Mouse (Mus musculus): ENCODE data around the gene Celsr2. TPM values are rescaled to one million over a fixed set of nuclear protein-coding genes. Genes with fewer than 3 reads are reported as not detected.
A peak's percentile ranks its signal among the peaks of the same experiment; 100 is the strongest.

Celsr2 gene
- 0.18 and 0.30 TPM in 2 replicates for polyA plus RNA-seq (2015; fragmentation: Nextera tagmentation; extraction: Ambion mirVana)

DNA sequence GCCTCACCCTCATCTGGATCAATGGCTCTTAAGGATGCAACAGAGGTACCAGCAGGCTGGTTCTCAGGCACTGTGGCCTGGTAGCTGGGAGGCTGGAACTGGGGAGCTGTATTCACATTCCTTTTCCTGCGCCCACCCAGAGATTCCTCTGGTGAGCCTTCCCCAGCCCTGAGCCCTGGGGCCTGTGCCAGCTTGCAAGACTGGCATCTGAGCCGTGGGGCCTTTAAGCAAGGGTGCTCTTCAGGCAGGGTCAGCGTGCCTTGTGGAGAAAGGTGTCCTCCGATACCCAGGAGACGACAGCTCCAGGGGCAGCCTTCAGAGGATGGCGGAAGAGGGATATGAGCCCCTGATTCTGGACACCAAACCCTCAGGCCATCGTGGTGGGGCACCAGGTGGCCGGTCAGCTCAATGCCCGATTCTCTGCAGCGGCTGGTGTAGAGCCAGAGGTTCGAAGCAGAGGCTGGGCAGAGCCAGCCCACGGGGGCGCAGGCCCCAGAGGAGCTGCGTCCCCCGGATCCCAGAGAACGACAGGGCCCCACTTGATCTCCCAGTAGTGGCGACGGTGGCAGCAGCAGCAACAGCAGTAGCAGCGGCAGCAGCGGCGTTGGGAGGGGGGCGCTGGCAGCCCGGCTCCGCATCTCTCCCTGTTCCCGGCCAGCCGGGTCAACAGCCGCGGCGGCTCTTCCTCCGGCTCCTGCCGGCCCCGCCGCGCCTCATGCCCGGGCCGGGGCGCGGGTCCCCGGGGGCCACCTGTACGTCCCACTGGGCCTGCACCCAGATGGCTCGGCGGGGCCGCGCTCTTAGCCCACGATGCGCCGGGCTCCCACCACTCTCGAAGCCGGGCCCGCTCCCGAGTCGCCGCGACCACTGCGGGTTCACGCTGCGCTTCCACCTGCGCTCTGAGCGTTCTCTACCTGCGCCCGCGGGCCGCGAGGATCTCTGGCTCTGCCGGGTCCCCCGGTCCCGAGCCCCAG is at the start of gene Celsr2:
Gene Celsr2 (minus strand): TSS at position 696 of the 974 bp plus-strand sequence.
- peak within 1 kb of the TSS; percentile 99 for H3K4me2 ChIP-seq (ENCODE audit: low read depth, low read length)
- peak within 1 kb of the TSS; percentile 37 for H3K9ac ChIP-seq (replicated peaks)
- H3K4me1 ChIP-seq (ENCODE audit: insufficient read depth): peaks cover 9% of the 10 kb centered on the region; the same call in 1 of the 2 replicates
- TF ChIP-seq EP300 (IDR thresholded peaks at IDR 0.05; ENCODE audit: low read depth): no peak
- no peak for TF ChIP-seq CTCF (IDR thresholded peaks at IDR 0.05; ENCODE audit: low read depth)
- 9% methylated on average over 57 of the region's 67 CpGs for WGBS (ENCODE audit: insufficient replicate concordance)
- H3K9me3 ChIP-seq (ENCODE audit: low read length): peaks cover 16% of the 10 kb centered on the region
- peaks cover 28% of the 10 kb centered on the region for H3K27me3 ChIP-seq (ENCODE audit: insufficient read depth, low read length)
- no peaks in the 10 kb centered on the region for H3K36me3 ChIP-seq (replicated peaks; ENCODE audit: insufficient read depth, low read length)
- ATAC-seq (peak; percentile 26; the same call in 1 of the 2 replicates), DNase-seq (no peak)
- H3K27ac ChIP-seq (ENCODE audit: low read depth): no peak within 1 kb of the TSS
- peak within 1 kb of the TSS; percentile 52 for H3K4me3 ChIP-seq (ENCODE audit: low read depth, low read length)

- H3K4me1 ChIP-seq (ENCODE audit: insufficient read depth): 0 out of 2 replicates have a peak, but pooled peaks cover 3% of the 10 kb centered on the region
- peak; percentile 47 for TF ChIP-seq CTCF (IDR thresholded peaks at IDR 0.05; ENCODE audit: low read depth)
- no peak for TF ChIP-seq EP300 (IDR thresholded peaks at IDR 0.05; ENCODE audit: low read depth)
Observed at GRCm38 (mm10) chr3:108458866-108459265, 43.5 kb upstream of the Celsr2 start.

GRCm38 (mm10) chr3:108458380-108458779 is 43.0 kb upstream of the Celsr2 start:
- DNase-seq: no peak
- no peak overlapping the region for H3K27ac ChIP-seq (ENCODE audit: low read depth)
- 47% methylated on average over 14 of the region's 14 CpGs for WGBS (ENCODE audit: insufficient replicate concordance)
- H3K4me1 ChIP-seq (ENCODE audit: insufficient read depth): 0 out of 2 replicates have a peak, but pooled peaks cover 3% of the 10 kb centered on the region
- 0 out of 2 replicates have a peak, but pooled peaks cover 4% of the 10 kb centered on the region for H3K27me3 ChIP-seq (ENCODE audit: insufficient read depth, low read length)
- H3K4me3 ChIP-seq (ENCODE audit: low read depth, low read length): no peak overlapping the region
- H3K4me2 ChIP-seq (ENCODE audit: low read depth, low read length): peak overlapping the region; percentile 53
- no peaks in the 10 kb centered on the region for H3K36me3 ChIP-seq (replicated peaks; ENCODE audit: insufficient read depth, low read length)
- ATAC-seq: no peak
- no peaks in the 10 kb centered on the region for H3K9me3 ChIP-seq (ENCODE audit: low read length)
- no peak overlapping the region for H3K9ac ChIP-seq (replicated peaks)
- TF ChIP-seq CTCF (IDR thresholded peaks at IDR 0.05; ENCODE audit: low read depth) (no peak), EP300 (IDR thresholded peaks at IDR 0.05; ENCODE audit: low read depth) (no peak)

More at GRCm38 (mm10) chr3:108458866-108459265, 43.5 kb upstream of the Celsr2 start:
- Histone ChIP-seq H3K27me3 (ENCODE audit: insufficient read depth, low read length) (0 out of 2 replicates have a peak, but pooled peaks cover 4% of the 10 kb centered on the region), H3K9me3 (ENCODE audit: low read length) (no peaks in the 10 kb centered on the region), H3K36me3 (replicated peaks; ENCODE audit: insufficient read depth, low read length) (no peaks in the 10 kb centered on the region), H3K4me2 (ENCODE audit: low read depth, low read length) (peak overlapping the region; percentile 53), H3K4me3 (ENCODE audit: low read depth, low read length) (no peak overlapping the region), H3K9ac (replicated peaks) (no peak overlapping the region), H3K27ac (ENCODE audit: low read depth) (no peak overlapping the region)
- ATAC-seq (peak; percentile 44), DNase-seq (peak; percentile 46)
- WGBS (ENCODE audit: insufficient replicate concordance): 34% methylated on average over 10 of the region's 10 CpGs

- no peaks in the 10 kb centered on the region for H3K36me3 ChIP-seq (replicated peaks; ENCODE audit: insufficient read depth, low read length)
- no peak overlapping the region for H3K4me3 ChIP-seq (ENCODE audit: low read depth, low read length)
- H3K27ac ChIP-seq (ENCODE audit: low read depth): no peak overlapping the region
- H3K4me2 ChIP-seq (ENCODE audit: low read depth, low read length): no peak overlapping the region
- 64% methylated on average over 1 of the region's 1 CpGs for WGBS (ENCODE audit: insufficient replicate concordance)
- 0 out of 2 replicates have a peak, but pooled peaks cover 3% of the 10 kb centered on the region for H3K4me1 ChIP-seq (ENCODE audit: insufficient read depth)
- ATAC-seq (no peak), DNase-seq (no peak)
- H3K9me3 ChIP-seq (ENCODE audit: low read length): no peaks in the 10 kb centered on the region
- H3K27me3 ChIP-seq (ENCODE audit: insufficient read depth, low read length): no peaks in the 10 kb centered on the region
- TF ChIP-seq CTCF (IDR thresholded peaks at IDR 0.05; ENCODE audit: low read depth) (no peak), EP300 (IDR thresholded peaks at IDR 0.05; ENCODE audit: low read depth) (no peak)
- no peak overlapping the region for H3K9ac ChIP-seq (replicated peaks)
Observed at GRCm38 (mm10) chr3:108454172-108454571, 38.8 kb upstream of the Celsr2 start.

GRCm38 (mm10) chr3:108451969-108452368 is 36.6 kb upstream of the Celsr2 start:
- Histone ChIP-seq H3K4me1 (ENCODE audit: insufficient read depth) (no peaks in the 10 kb centered on the region), H3K27me3 (ENCODE audit: insufficient read depth, low read length) (no peaks in the 10 kb centered on the region), H3K9me3 (ENCODE audit: low read length) (no peaks in the 10 kb centered on the region), H3K9ac (replicated peaks) (no peak overlapping the region), H3K4me2 (ENCODE audit: low read depth, low read length) (no peak overlapping the region), H3K4me3 (ENCODE audit: low read depth, low read length) (no peak overlapping the region), H3K36me3 (replicated peaks; ENCODE audit: insufficient read depth, low read length) (no peaks in the 10 kb centered on the region), H3K27ac (ENCODE audit: low read depth) (no peak overlapping the region)
- ATAC-seq (no peak), DNase-seq (no peak)
- TF ChIP-seq CTCF (IDR thresholded peaks at IDR 0.05; ENCODE audit: low read depth) (no peak), EP300 (IDR thresholded peaks at IDR 0.05; ENCODE audit: low read depth) (no peak)
- WGBS (ENCODE audit: insufficient replicate concordance): 87% methylated on average over 2 of the region's 2 CpGs

- Histone ChIP-seq H3K9me3 (ENCODE audit: low read length) (no peaks in the 10 kb centered on the region), H3K4me2 (ENCODE audit: low read depth, low read length) (peak overlapping the region; percentile 87), H3K36me3 (replicated peaks; ENCODE audit: insufficient read depth, low read length) (no peaks in the 10 kb centered on the region), H3K4me3 (ENCODE audit: low read depth, low read length) (peak overlapping the region; percentile 69), H3K9ac (replicated peaks) (peak overlapping the region; percentile 54), H3K4me1 (ENCODE audit: insufficient read depth) (peaks cover 15% of the 10 kb centered on the region), H3K27ac (ENCODE audit: low read depth) (peak overlapping the region; percentile 46; the same call in 1 of the 2 replicates), H3K27me3 (ENCODE audit: insufficient read depth, low read length) (no peaks in the 10 kb centered on the region)
- ATAC-seq (no peak), DNase-seq (no peak)
- TF ChIP-seq EP300 (IDR thresholded peaks at IDR 0.05; ENCODE audit: low read depth): no peak
- TF ChIP-seq CTCF (IDR thresholded peaks at IDR 0.05; ENCODE audit: low read depth): no peak
- 14% methylated on average over 6 of the region's 6 CpGs for WGBS (ENCODE audit: insufficient replicate concordance)
Observed at GRCm38 (mm10) chr3:108445366-108445705, 30.0 kb upstream of the Celsr2 start.

Data from liver, postnatal 0 days (tissue).